Mouse (Mus musculus) C2C12 (cell line): ENCODE results near the gene Gm6169. TPM values are rescaled to one million over a fixed set of nuclear protein-coding genes. Genes with fewer than 3 reads are reported as not detected.
A peak's percentile ranks its signal among the peaks of the same experiment; 100 is the strongest.
"Not testable (repeated sequence)": the region's sequence is repeated elsewhere in the genome, so short reads cannot be mapped to it uniquely, and the experiment has no call there.

Experiments
- H3K27me3 ChIP-seq: one replicate; pipeline ENCODE4 v1.6.1; 2011; ENCODE audit not compliant: control insufficient read depth, insufficient read depth, insufficient read length
- H3K36me3 ChIP-seq: one replicate; pipeline ENCODE4 v1.6.1; 2011; ENCODE audit not compliant: control insufficient read depth, insufficient read depth
- H3K4me3 ChIP-seq: one replicate; pipeline ENCODE4 v1.5.1; 2011; ENCODE audit warnings: mild to moderate bottlenecking, control low read depth; ENCODE audit not compliant: poor library complexity, insufficient read depth, severe bottlenecking
- H3K79me2 ChIP-seq: one replicate; pipeline ENCODE4 v1.6.1; 2011; ENCODE audit not compliant: control insufficient read depth, insufficient read depth
- H3K79me3 ChIP-seq: one replicate; pipeline ENCODE4 v1.6.1; 2011; ENCODE audit warnings: low read depth, control low read depth
- H3ac ChIP-seq: one replicate; pipeline ENCODE3; 2011; ENCODE audit warnings: low read depth; ENCODE audit not compliant: control insufficient read depth, insufficient read length
- CEBPB ChIP-seq: IDR thresholded peaks from one replicate; pipeline ENCODE4 v1.6.1; 2011; ENCODE audit warnings: low read depth, mild to moderate bottlenecking, control low read depth, moderate library complexity
- CTCF ChIP-seq: IDR thresholded peaks from one replicate; pipeline ENCODE4 v1.5.1; 2011; ENCODE audit not compliant: control insufficient read depth, insufficient read depth, insufficient read length
- FOSL1 ChIP-seq: IDR thresholded peaks from one replicate; pipeline ENCODE4 v1.8.0; 2011; ENCODE audit warnings: mild to moderate bottlenecking, low read length; ENCODE audit not compliant: poor library complexity, insufficient read depth, severe bottlenecking
- MAX ChIP-seq: IDR thresholded peaks from one replicate; pipeline ENCODE4 v1.6.1; 2011; ENCODE audit warnings: mild to moderate bottlenecking, control low read depth
- MYOD1 ChIP-seq: IDR thresholded peaks from one replicate; pipeline ENCODE4 v1.6.1; 2011; ENCODE audit warnings: low read depth; ENCODE audit not compliant: control insufficient read depth, insufficient read length
- MYOG ChIP-seq: IDR thresholded peaks from one replicate; pipeline ENCODE4 v1.6.1; 2011; ENCODE audit not compliant: control insufficient read depth, insufficient read length; ENCODE audit errors: extremely low read depth
- USF1 ChIP-seq: IDR thresholded peaks from one replicate; pipeline ENCODE4 v1.6.1; 2011; ENCODE audit warnings: low read depth, mild to moderate bottlenecking, control low read depth, moderate library complexity
- long read RNA-seq, 2 experiments: library from polyadenylated mRNA; unstranded; transcript quantifications; one replicate each; pipeline ENCODE4 v2.0.0; 2019 to 2020
- polyA plus RNA-seq: library from polyadenylated mRNA; unstranded; fragments of >200 nt; fragmentation: generic; extraction: Trizol; gene quantifications from one replicate; pipeline ENCODE4 v1.2.1, GENCODE M21; 2012; ENCODE audit warnings: missing spikeins

Gm6169 gene
- 4.4 TPM for polyA plus RNA-seq
- long read RNA-seq, experiment 1, transcript Gm6169-201 (1 exons, 1,030 nt) = major isoform, 5 of 5 reads
- long read RNA-seq, experiment 1, partial matches to known transcripts = 0 of 5 reads
- long read RNA-seq, experiment 1, other reads (novel, unspliced or antisense) = 0 of 5 reads
- long read RNA-seq, experiment 2 = 0 reads

- Histone ChIP-seq H3K79me2 (no peaks in the 10 kb centered on the region), H3ac (no peak within 1 kb of the TSS), H3K79me3 (no peaks in the 10 kb centered on the region), H3K4me3 (no peak within 1 kb of the TSS), H3K36me3 (no peaks in the 10 kb centered on the region), H3K27me3 (peaks cover 3% of the 10 kb centered on the region)
- no peak for TF ChIP-seq CTCF
- no peak for TF ChIP-seq MYOG
- TF ChIP-seq MAX = no peak
- no peak for TF ChIP-seq USF1
- no peak for TF ChIP-seq CEBPB
- TF ChIP-seq MYOD1 = no peak
- no peak for TF ChIP-seq FOSL1
Measured at GRCm38 (mm10) chr13:97099187-97099852, at the start of gene Gm6169. TSS of gene Gm6169 (minus strand) at chr13:97099237.

GRCm38 (mm10) chr13:97145834-97146233, 46.8 kb upstream of the Gm6169 start:
- Histone ChIP-seq H3K27me3 (no peaks in the 10 kb centered on the region), H3K79me2 (no peaks in the 10 kb centered on the region), H3ac (no peak overlapping the region), H3K4me3 (no peak overlapping the region), H3K36me3 (peaks cover 59% of the 10 kb centered on the region), H3K79me3 (no peaks in the 10 kb centered on the region)
- TF ChIP-seq USF1 (no peak), FOSL1 (no peak), CEBPB (no peak), MYOG (no peak)

DNA sequence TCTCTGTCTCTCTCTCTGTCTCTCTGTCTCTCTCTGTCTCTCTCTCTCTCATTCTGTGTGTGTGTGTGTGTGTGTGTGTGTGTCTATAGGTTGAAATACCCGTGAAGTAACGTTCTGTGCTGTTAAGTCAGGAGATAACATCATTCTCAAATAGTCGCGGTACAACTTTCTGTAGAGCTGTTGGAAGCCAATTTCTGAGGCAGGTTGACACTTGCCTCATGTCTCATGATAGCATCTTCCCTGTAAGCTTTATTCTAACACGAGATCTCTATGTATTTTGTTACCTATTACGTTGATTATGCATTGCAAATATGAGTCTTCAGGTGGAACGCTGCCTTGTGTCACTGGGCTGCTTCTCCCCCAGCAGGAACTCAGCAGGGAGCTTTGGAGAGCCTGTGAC, 43.3 kb upstream of the Gm6169 start:
- Histone ChIP-seq H3K79me3 (peaks cover 12% of the 10 kb centered on the region), H3K36me3 (peaks cover 31% of the 10 kb centered on the region), H3K79me2 (peaks cover 28% of the 10 kb centered on the region), H3K4me3 (no peak overlapping the region), H3K27me3 (no peaks in the 10 kb centered on the region), H3ac (no peak overlapping the region)
- no peak for TF ChIP-seq CEBPB
- TF ChIP-seq MAX = no peak
- TF ChIP-seq USF1 = no peak
- no peak for TF ChIP-seq FOSL1
- TF ChIP-seq CTCF = no peak
- TF ChIP-seq MYOG = no peak
- TF ChIP-seq MYOD1 = no peak

GRCm38 (mm10) chr13:97138404-97138931, 39.4 kb upstream of the Gm6169 start:
- Histone ChIP-seq H3K36me3 (peaks cover 34% of the 10 kb centered on the region), H3K79me2 (peaks cover 43% of the 10 kb centered on the region), H3K4me3 (peak overlapping the region; percentile 78), H3K79me3 (peaks cover 21% of the 10 kb centered on the region), H3ac (peak overlapping the region; percentile 94)
- not testable (repeated sequence) for H3K27me3 ChIP-seq

DNA sequence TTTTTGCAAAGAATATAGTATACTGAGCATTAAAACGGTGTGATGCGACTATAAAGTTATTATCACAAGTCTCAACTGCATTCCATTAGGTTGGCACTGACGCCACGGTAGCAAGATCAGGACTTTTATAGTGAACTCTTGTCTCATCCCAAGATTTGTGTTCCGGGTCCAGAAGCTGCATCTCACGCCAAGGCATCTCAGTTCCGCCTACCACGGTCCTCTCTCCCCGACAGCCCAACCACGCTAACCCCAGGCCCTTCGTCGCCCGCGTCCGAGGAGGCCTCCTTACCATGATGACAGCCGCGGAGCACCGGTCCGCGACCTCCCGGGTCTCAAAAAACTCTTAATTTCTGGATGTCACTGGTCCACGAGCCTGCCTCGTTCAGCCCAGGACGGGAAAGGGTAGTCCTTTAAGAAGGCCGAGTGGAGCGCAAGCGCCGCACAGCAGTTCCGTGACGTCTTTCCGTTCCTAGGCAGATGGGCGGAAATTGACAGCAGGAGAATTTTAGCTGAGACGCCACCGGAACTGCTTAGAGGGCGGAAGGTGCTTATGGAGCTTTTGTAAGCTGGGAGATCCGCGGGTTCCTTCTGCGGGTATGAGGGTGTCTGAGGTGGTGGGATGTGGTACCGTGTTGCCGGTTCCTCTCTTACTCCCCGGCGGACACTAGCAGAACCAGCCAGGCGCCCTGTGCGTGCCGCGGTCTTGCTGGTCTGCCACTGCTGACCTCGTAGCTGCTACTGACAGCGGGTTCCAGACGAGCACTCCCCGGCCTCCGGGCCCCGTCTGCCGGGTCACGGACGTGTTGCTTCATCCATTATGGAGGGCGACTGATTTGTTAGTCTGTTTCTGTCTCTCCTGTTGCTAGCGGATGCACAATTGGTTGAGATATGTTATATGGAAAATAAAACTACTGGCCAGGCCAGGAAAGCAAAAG, 38.7 kb upstream of the Gm6169 start, which contains the start of the genes Gfm2 and Nsa2:
TSS of gene Gfm2 (plus strand) at position 472 of the 935 bp plus-strand sequence.
TSS of gene Nsa2 (minus strand) at position 472 of the 935 bp plus-strand sequence.
- Histone ChIP-seq H3K79me2 (peaks cover 43% of the 10 kb centered on the region), H3K36me3 (peaks cover 35% of the 10 kb centered on the region), H3ac (peak within 1 kb of the TSS; percentile 94), H3K27me3 (no peaks in the 10 kb centered on the region), H3K79me3 (peaks cover 21% of the 10 kb centered on the region), H3K4me3 (peak within 1 kb of the TSS; percentile 78)
- no peak for TF ChIP-seq CTCF
- TF ChIP-seq MAX = peak; percentile 63
- peak; percentile 5 for TF ChIP-seq USF1

DNA sequence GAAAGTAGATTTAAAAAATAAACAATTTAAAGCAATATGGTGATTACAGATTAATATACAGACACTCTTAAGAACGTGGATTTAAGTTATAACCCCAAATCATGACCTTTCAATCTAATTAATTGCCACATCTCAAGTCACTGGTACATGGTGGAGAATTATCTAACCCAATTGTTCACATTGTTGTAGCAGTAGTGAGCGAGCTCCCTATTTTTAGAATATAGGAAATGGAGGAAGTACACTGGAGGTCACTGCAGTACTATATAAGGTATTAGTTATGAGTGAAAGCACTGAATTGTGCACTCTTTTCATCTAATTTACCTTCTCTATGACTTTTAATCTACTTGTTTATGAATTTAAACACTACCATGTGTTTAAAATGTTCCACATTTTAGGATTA, 31.4 kb upstream of the Gm6169 start:
- H3K27me3 ChIP-seq, H3K79me2 ChIP-seq, H3K4me3 ChIP-seq, H3ac ChIP-seq, H3K79me3 ChIP-seq: not testable (repeated sequence)
- H3K36me3 ChIP-seq = peaks cover 50% of the 10 kb centered on the region

GRCm38 (mm10) chr13:97129654-97130053, 30.6 kb upstream of the Gm6169 start:
- not testable (repeated sequence) for H3K4me3 ChIP-seq, H3K79me3 ChIP-seq, H3K27me3 ChIP-seq, H3K79me2 ChIP-seq, H3ac ChIP-seq
- H3K36me3 ChIP-seq = peaks cover 42% of the 10 kb centered on the region
